Mouse (Mus musculus): ENCODE results near the gene Ctu2.

DNA sequence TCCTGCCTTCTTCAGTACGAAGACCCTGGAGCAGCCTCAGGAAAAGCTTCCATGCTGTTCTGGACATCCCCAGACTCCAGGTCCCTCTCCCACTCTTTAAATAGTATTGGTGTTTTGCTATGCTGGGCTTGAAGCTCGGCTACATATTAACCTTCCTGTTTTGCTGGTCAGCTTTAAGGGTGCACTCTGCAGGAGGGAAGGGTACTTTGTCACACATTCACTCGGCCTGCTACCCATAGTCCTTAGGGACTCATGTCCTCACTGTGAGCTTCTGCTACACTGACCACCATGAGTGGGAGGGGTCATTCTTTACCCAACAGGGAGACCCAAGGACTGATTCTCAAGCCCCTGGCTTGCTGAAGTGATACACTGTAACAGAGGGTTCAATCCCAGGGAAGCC lies 45.3 kb upstream of the Ctu2 start:
- TF ChIP-seq ETS1 (conservative IDR thresholded peaks at IDR 0.05; ENCODE audit: low read depth, low read length) (no peak), MYC (IDR thresholded peaks at IDR 0.05; ENCODE audit: low read depth, low read length) (no peak), MEF2A (IDR thresholded peaks at IDR 0.05; ENCODE audit: borderline replicate concordance, low read depth, low read length) (no peak), CTCF (conservative IDR thresholded peaks at IDR 0.05 in 1 of 2, IDR thresholded peaks at IDR 0.05 in 1 of 2; ENCODE audit: low read depth in 2 of 2, low read length in 2 of 2) (no peak), POLR2AphosphoS2 (IDR thresholded peaks at IDR 0.05; ENCODE audit: low read depth, low read length) (no peak), EP300 (IDR thresholded peaks at IDR 0.05; ENCODE audit: low read length) (no peak)

Data from CH12.LX (cell line).